Mouse (Mus musculus) G1E (cell line): ENCODE measurements at regions not wholly inside any gene's neighbourhood (a gene's known extent, or its start where the extent isn't known, plus 50 kb on each side); places are given as distances from the start of the nearest gene placed in this dataset.

Experiments
- CTCF ChIP-seq: IDR thresholded peaks from 2 replicates; pipeline ENCODE4 v1.5.1; 2012; ENCODE audit warnings: low read depth, low read length, inconsistent platforms, mixed read lengths
- GATA1 ChIP-seq: IDR thresholded peaks from 2 replicates; pipeline ENCODE4 v1.6.1; 2012; ENCODE audit warnings: borderline replicate concordance, low read length, inconsistent platforms, mixed read lengths
- GATA2 ChIP-seq: IDR thresholded peaks from 2 replicates; pipeline ENCODE4 v1.6.1; 2012; ENCODE audit warnings: low read depth, low read length, inconsistent platforms, borderline replicate concordance
- POLR2AphosphoS5 ChIP-seq: IDR thresholded peaks from 2 replicates; pipeline ENCODE4 v1.6.1; 2012; ENCODE audit warnings: low read depth, low read length, inconsistent platforms; ENCODE audit not compliant: insufficient replicate concordance
- TAL1 ChIP-seq: conservative IDR thresholded peaks from 2 replicates; pipeline ENCODE4 v1.6.1; 2012; ENCODE audit warnings: low read depth, low read length, inconsistent platforms, mixed read lengths

DNA sequence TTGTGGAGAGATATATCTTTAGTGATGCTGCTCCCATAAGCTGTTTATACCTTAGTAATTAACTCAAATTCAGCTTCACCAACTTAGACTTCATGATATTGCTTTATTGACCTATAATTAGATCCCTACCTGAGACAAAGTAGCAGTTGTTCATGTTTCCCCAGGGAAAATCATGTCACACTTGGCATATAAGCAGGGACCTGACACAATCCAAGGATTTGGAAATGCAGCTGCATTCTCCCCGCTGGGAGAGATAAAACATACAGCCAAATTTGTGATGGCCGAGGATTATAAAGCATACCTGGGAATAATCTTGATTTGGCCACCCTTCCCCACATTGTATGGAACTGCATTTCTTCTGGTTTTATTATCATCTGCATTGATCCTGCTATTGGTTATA lies 55.6 kb upstream of the Tmc1 start:
- TF ChIP-seq CTCF (no peak), TAL1 (no peak), GATA1 (no peak), POLR2AphosphoS5 (no peak), GATA2 (no peak)
